Mouse (Mus musculus) liver, postnatal 0 days (tissue): ENCODE data around the gene 1600014C23Rik. TPM values are rescaled to one million over a fixed set of nuclear protein-coding genes. Genes with fewer than 3 reads are reported as not detected.

Source experiments
- ATAC-seq: fragments of 200-750 bp; cut with Nextera tagmentation; 2 replicates; pipeline ENCODE4 v1.8.0; 2017; ENCODE audit warnings: mild to moderate bottlenecking, moderate library complexity
- DNase-seq: peaks from one replicate; pipeline ENCODE4 v3.0.0-alpha.2; 2016
- H3K27ac ChIP-seq: fragments of 300-500 bp; sonication (generic); 2 replicates; pipeline ENCODE4 v1.5.1; 2014; ENCODE audit warnings: antibody characterized with exemption, moderate library complexity, mild to moderate bottlenecking, low read depth
- H3K27me3 ChIP-seq: fragments of 300-500 bp; sonication (generic); 2 replicates; pipeline ENCODE4 v1.6.1; 2014; ENCODE audit warnings: low read length, control low read depth, mixed read lengths; ENCODE audit not compliant: insufficient read depth
- H3K36me3 ChIP-seq: fragments of 300-500 bp; sonication (generic); replicated peaks from 2 replicates; pipeline ENCODE4 v1.6.1; 2014; ENCODE audit warnings: mild to moderate bottlenecking, control low read depth, low read length, moderate library complexity, mixed read lengths; ENCODE audit not compliant: insufficient read depth
- H3K4me1 ChIP-seq: fragments of 300-500 bp; sonication (generic); 2 replicates; pipeline ENCODE4 v1.6.1; 2014; ENCODE audit warnings: antibody characterized with exemption, mild to moderate bottlenecking, control low read depth; ENCODE audit not compliant: insufficient read depth
- H3K4me2 ChIP-seq: fragments of 300-500 bp; sonication (generic); 2 replicates; pipeline ENCODE4 v1.6.1; 2014; ENCODE audit warnings: low read depth, mild to moderate bottlenecking, low read length, moderate library complexity, mixed read lengths
- H3K4me3 ChIP-seq: fragments of 300-500 bp; sonication (generic); 2 replicates; pipeline ENCODE4 v1.5.1; 2014; ENCODE audit warnings: low read depth, low read length
- H3K9ac ChIP-seq: fragments of 300-500 bp; sonication (generic); replicated peaks from 2 replicates; pipeline ENCODE4 v1.6.1; 2014; ENCODE audit warnings: mild to moderate bottlenecking, moderate library complexity
- H3K9me3 ChIP-seq: fragments of 300-500 bp; sonication (generic); 2 replicates; pipeline ENCODE4 v1.6.1; 2016; ENCODE audit warnings: mild to moderate bottlenecking, control low read depth, low read length, mixed read lengths
- CTCF ChIP-seq: sonication (generic); IDR thresholded peaks from 2 replicates; pipeline ENCODE4 v1.5.1; 2016; ENCODE audit warnings: antibody characterized with exemption, low read depth
- EP300 ChIP-seq: IDR thresholded peaks from 2 replicates; pipeline ENCODE4 v1.6.1; 2016; ENCODE audit warnings: antibody characterized with exemption, low read depth, mild to moderate bottlenecking
- WGBS: fragments of 180-500 bp; shearing (Covaris S2); extraction: QIAGEN DNeasy Blood & Tissue Kit; methylation state at CpG from one replicate; pipeline ENCODE4 v1.1.7; 2014; ENCODE audit not compliant: insufficient replicate concordance; 5-methylcytosine and 5-hydroxymethylcytosine counted together
- polyA plus RNA-seq: library from polyadenylated mRNA; unstranded; fragments of >200 nt; fragmentation: Nextera tagmentation; extraction: Ambion mirVana; gene quantifications from 2 replicates; pipeline ENCODE4 v1.2.1, GENCODE M21; 2015

1600014C23Rik gene
- polyA plus RNA-seq, 1 experiment from 2014 or later: not detected

DNA sequence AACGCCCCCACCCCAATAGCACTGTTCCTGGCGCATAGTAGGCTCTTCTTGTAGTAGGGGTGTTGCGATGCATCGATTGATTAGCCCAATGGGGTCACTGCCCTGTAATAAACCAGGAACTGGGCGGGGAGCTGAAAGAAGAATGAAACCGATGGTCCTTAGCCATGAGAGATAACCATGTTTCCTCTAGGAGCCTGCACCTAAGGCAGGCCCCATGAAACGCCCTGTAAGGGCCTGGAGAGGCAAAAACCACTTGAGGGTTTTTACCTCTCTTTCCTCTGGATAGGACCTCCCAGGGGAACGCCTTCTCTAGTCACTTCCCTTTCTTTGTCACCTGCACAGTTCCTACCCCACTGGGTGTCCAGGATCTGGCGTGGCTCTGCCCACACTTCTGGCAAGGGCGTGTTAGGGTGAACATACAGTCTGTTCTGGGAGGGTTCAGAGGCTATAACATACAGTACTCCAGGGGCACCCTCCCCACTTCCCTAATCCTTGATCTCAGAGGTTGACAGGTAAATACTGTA is 3.5 kb upstream of the 1600014C23Rik start:
- ATAC-seq (peak; percentile 65), DNase-seq (no peak)
- no peak for TF ChIP-seq CTCF
- TF ChIP-seq EP300: no peak
- Histone ChIP-seq H3K36me3 (no peaks in the 10 kb centered on the region), H3K4me2 (peak overlapping the region; percentile 93), H3K27ac (0 out of 2 replicates have a peak overlapping the region, but pooled peaks have one; percentile 7), H3K4me3 (peak overlapping the region; percentile 61), H3K27me3 (peaks cover 12% of the 10 kb centered on the region), H3K4me1 (peaks cover 40% of the 10 kb centered on the region), H3K9ac (peak overlapping the region; percentile 54; the same call in 1 of the 2 replicates), H3K9me3 (no peaks in the 10 kb centered on the region)
- WGBS: 12% methylated on average over 10 of the region's 10 CpGs

DNA sequence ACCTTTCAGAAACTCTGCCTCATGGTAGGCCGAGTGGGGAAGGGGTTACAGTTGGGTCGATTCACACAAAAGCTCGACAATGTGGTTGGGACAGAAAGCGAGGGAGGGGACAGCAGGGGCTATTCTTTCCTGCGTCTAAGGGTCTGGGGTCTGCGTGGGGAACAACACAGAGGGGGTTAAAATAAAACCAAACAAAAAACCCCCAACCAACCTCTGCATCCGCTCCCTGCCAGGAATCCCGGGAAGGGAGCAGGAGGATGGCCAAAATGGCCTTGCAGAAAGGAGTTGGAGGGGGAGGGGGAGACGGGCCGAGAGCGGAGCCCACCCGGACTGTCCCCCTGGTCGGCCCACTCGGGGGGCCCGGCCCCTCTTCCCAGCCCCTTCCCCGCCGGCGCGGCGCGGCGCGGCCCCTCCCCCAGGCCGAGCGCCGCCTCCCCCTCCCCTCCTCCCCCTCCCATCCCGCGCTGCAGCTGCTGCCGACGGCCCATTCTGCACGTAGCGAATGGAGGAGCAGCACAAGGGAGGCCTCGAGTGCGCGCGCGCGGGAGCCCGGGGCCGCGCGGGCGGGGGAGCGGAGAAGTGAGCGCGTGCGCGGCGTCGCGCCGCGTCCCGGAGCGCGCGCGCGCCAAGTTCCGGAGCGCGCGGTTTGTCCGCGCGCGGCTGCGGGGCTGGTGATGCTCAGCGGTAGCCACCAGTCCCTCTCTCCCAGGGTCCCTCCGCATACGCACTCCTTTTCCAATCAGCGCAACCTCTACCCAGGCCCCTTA is 2.9 kb upstream of the 1600014C23Rik start:
- ATAC-seq (peak; percentile 87), DNase-seq (peak; percentile 86)
- Histone ChIP-seq H3K36me3 (no peaks in the 10 kb centered on the region), H3K9ac (peak overlapping the region; percentile 54), H3K4me1 (peaks cover 40% of the 10 kb centered on the region), H3K27me3 (peaks cover 13% of the 10 kb centered on the region), H3K9me3 (no peaks in the 10 kb centered on the region), H3K27ac (0 out of 2 replicates have a peak overlapping the region, but pooled peaks have one; percentile 7), H3K4me2 (peak overlapping the region; percentile 93), H3K4me3 (peak overlapping the region; percentile 61)
- TF ChIP-seq EP300: no peak
- no peak for TF ChIP-seq CTCF
- WGBS: under 1% methylated on average over 26 of the region's 72 CpGs

- H3K4me2 ChIP-seq: peak overlapping the region; percentile 93
- H3K27ac ChIP-seq: 0 out of 2 replicates have a peak overlapping the region, but pooled peaks have one; percentile 31
- peak; percentile 29; the same call in 1 of the 2 replicates for ATAC-seq
- H3K36me3 ChIP-seq: no peaks in the 10 kb centered on the region
- peaks cover 40% of the 10 kb centered on the region for H3K4me1 ChIP-seq
- H3K9ac ChIP-seq: peak overlapping the region; percentile 52
- TF ChIP-seq CTCF: peak; percentile 94
- TF ChIP-seq EP300: no peak
- H3K9me3 ChIP-seq: no peaks in the 10 kb centered on the region
- peak overlapping the region; percentile 61 for H3K4me3 ChIP-seq
- peak; percentile 83 for DNase-seq
- WGBS: 11% methylated on average over 10 of the region's 10 CpGs
- peaks cover 15% of the 10 kb centered on the region for H3K27me3 ChIP-seq
These were observed 2.0 kb upstream of the 1600014C23Rik start for GRCm38 (mm10) chr17:45735382-45736310.

DNA sequence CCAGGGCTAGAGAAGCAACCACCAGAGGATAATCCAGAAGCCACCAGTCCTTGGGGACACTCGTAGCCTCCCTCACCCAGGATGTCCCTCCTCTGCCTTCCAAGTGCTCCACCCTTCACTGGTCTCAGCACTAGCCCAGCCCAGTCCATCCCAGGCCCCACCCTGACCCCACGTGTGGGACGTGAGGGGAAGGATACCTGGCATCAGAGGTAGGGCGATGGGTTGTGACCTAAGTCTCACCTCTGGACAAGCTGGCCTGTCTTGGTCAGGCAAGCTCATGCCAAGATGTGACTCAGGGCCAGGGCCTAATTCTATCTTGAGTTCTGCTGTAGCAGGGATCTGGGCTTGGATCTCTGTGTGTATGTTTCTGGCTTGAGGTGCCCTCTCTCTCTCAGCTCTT is 1.2 kb upstream of the 1600014C23Rik start:
- peaks cover 40% of the 10 kb centered on the region for H3K4me1 ChIP-seq

GRCm38 (mm10) chr17:45734333-45734732 is 689 bp upstream of the 1600014C23Rik start:
- no peak overlapping the region for H3K27ac ChIP-seq
- 37% methylated on average over 3 of the region's 3 CpGs for WGBS
- H3K9ac ChIP-seq: peak overlapping the region; percentile 48; the same call in 1 of the 2 replicates
- no peak for ATAC-seq
- peaks cover 40% of the 10 kb centered on the region for H3K4me1 ChIP-seq
- DNase-seq: no peak
- H3K27me3 ChIP-seq: peaks cover 15% of the 10 kb centered on the region
- no peaks in the 10 kb centered on the region for H3K9me3 ChIP-seq
- no peaks in the 10 kb centered on the region for H3K36me3 ChIP-seq
- H3K4me2 ChIP-seq: peak overlapping the region; percentile 78
- TF ChIP-seq EP300 (no peak), CTCF (no peak; the same call in 1 of the 2 replicates)
- peak overlapping the region; percentile 39 for H3K4me3 ChIP-seq

More for the DNA sequence above, 1.2 kb upstream of the 1600014C23Rik start:
- 0 out of 2 replicates have a peak overlapping the region, but pooled peaks have one; percentile 31 for H3K27ac ChIP-seq
- peaks cover 15% of the 10 kb centered on the region for H3K27me3 ChIP-seq
- DNase-seq (no peak), ATAC-seq (no peak)
- TF ChIP-seq CTCF (no peak), EP300 (no peak)
- no peaks in the 10 kb centered on the region for H3K9me3 ChIP-seq
- H3K36me3 ChIP-seq: no peaks in the 10 kb centered on the region
- no peak overlapping the region for H3K4me3 ChIP-seq
- no peak overlapping the region for H3K9ac ChIP-seq
- no peak overlapping the region for H3K4me2 ChIP-seq
- WGBS: 77% methylated on average over 4 of the region's 4 CpGs
